Mouse (Mus musculus) cerebellum, adult 18-20 months (tissue): ENCODE measurements around the gene Wdr25.
A peak's percentile ranks its signal among the peaks of the same experiment; 100 is the strongest.

Experiments
- DNase-seq, 2 experiments: peaks; one replicate each; pipeline ENCODE4 v3.0.0; 2021

Gene Wdr25

GRCm38 (mm10) chr12:108938844-108939243 lies 45.4 kb downstream of the Wdr25 start:
- no peak for DNase-seq

DNA sequence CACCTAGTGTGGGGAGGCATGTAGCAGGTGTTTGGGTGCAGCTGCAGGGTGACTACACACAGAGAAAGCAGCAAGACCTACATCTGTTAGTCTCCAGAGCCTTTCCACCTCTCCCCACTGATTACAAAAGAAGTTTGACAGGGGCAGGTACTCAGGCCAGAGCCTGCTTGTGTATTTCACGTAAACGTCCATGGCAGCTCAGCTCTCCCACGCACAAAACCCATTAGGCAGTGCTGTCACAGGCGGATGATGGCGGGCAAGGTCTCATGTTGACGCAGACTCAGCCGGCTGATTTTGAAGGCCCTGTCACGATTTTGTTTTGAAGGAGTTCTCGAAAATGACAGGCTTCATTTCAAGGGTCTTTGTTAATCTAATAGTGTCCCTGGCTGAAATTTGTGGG lies 45.9 kb downstream of the Wdr25 start:
- no peak for DNase-seq

DNA sequence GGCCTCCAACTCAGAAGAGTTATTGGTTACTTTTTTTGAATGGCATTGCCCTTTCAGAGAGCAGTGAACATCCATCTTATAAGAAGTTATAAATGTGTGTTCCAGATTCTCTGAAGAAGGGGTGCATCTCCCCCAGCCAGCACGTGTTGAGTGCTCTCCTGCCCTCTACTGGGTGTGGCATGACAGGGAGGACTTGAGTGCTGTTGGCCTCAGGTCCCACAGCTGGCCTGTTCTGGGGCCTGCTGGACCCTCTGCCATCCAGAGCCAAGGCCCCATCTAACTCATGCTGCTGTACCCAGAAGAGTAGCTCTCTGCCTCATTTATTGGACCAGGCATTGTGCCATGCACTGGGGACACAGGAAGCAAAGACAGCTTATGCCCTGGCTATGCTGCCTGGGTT lies 46.8 kb downstream of the Wdr25 start:
- DNase-seq: no peak

GRCm38 (mm10) chr12:108941282-108941681 lies 47.9 kb downstream of the Wdr25 start:
- no peak for DNase-seq

- no peak for DNase-seq
These were observed 48.9 kb downstream of the Wdr25 start for GRCm38 (mm10) chr12:108942203-108942923.

- DNase-seq: no peak
These were observed 59.6 kb downstream of the Wdr25 start for GRCm38 (mm10) chr12:108953011-108953550.

GRCm38 (mm10) chr12:108953838-108954237 lies 60.4 kb downstream of the Wdr25 start:
- DNase-seq: peak; percentile 23 to 25

DNA sequence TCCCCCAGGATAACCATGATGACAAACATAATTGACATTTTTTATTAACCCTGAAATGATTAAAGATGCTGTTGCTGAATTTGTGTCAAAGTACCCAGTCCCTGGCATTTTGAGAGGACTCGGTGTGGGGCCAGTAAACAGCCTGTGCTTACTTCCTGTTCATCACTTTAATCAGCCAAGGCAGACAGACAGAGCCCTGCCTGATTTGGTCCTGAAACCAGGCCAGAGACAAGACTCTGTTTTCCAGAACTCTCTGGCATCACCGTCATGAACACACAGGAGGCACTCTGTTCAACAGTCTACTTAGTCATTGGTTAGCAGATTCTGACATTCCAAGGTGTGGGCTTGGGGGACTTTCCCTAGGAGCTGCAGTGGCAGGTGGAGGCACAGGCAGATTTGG lies 61.0 kb downstream of the Wdr25 start:
- DNase-seq: no peak

DNA sequence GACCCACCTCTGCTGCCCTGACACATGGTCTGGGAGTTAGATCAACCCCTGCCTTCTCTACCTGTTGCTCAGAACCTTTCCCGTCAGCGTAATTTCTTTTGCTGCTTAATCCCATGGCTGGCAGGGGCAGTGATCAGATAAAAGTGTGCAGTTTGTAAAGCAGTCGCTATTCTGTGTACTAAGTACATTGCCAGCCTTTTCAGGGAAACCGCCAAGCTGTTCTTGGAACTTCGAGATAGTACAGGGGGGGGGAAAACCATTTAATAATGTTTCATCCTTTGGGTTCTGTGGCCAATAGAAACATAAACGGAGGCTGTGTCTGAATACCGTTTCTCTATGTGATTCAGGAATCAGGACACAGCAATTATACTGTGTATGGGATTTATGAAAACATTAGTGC lies 65.1 kb downstream of the Wdr25 start:
- no peak for DNase-seq

- DNase-seq: no peak
These were observed 65.7 kb downstream of the Wdr25 start for GRCm38 (mm10) chr12:108958991-108959638.

GRCm38 (mm10) chr12:108959639-108960219 lies 66.3 kb downstream of the Wdr25 start:
- peak in 1 of 2 experiments; percentile 14 for DNase-seq

- peak; percentile 57 to 62 for DNase-seq
These were observed 66.8 kb downstream of the Wdr25 start for GRCm38 (mm10) chr12:108960225-108960624.

GRCm38 (mm10) chr12:108967631-108968030 lies 74.2 kb downstream of the Wdr25 start:
- DNase-seq: no peak

- no peak for DNase-seq
These were observed 74.6 kb downstream of the Wdr25 start for GRCm38 (mm10) chr12:108968031-108968430.

DNA sequence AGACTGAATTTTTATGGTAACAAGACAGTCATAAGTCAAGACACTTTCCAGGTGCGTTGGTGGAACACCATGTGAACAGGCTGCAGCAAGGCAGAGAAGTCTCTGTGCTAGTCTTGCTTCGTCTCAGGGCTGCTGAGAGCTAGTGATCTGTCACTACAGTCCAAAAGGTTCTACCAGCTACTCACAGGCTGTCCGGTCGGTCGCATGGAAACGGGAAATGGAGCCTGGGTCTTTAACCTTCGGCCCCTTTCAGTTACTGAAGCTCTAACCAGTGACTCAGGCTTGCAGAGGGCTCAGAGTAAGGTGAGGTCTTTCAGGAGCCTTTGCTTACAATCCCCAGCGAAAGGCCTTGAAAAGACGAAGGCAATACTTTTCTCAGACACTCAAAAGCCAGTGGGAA lies 78.0 kb downstream of the Wdr25 start:
- no peak for DNase-seq

- no peak for DNase-seq
These were observed 78.8 kb downstream of the Wdr25 start for GRCm38 (mm10) chr12:108972234-108972633.

DNA sequence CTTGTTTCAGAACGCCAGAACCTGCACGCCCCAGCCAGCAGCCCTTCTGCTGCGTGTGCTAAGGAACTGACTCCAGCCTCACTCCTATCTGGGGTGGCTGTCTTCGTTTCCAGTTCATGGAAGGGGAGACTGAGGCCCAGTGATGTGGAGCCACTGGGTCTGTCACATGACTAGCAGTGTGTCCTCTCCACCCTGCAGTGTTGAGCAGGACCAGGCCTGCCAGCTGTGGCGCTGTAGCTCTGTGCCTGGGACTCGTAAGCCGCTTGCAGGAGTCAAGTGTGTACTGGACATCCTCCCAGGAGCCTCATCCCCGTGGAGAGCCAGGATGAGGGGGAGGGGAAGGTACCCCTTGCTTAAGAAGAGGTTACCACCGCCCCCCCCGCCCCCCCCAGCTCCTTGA lies 86.5 kb downstream of the Wdr25 start:
- peak in 1 of 2 experiments; percentile 13 for DNase-seq

GRCm38 (mm10) chr12:108981941-108982683 lies 88.7 kb downstream of the Wdr25 start:
- no peak for DNase-seq

DNA sequence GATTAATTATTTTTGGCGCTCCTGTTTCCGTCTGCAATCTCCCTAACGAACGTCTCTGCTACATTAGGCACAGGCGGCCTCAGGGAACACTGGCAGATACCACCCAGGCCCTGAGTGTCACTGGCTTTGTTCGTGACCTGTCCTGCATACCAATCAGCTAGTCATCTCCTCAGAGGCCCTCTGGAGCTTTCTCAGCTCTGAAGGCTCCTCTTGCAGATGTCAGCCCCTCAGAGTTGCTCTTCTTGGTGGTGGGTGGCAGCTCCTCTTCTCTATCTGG lies 89.2 kb downstream of the Wdr25 start:
- DNase-seq: no peak

DNA sequence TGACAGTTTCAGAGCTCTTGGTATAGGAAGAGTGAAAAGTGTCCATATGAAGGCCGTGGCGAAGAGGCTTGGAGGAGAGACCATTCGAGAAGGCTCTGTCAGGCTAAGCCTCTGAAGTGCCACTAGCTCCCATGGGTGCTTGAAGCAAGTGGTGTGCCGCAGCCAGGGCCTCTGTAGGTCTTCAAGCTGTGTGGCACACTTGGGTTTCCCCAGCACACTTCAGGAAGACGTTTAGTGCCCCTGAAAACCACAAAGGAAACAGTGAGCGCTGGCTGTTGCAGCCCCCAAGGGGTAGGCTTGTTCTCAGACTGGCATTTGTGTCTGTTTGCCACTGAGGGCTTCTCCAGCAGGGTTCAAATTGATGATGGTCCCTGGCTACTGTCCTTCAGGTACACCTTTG lies 90.1 kb downstream of the Wdr25 start:
- DNase-seq: no peak

GRCm38 (mm10) chr12:108984471-108984870 lies 91.0 kb downstream of the Wdr25 start:
- DNase-seq: no peak

- no peak for DNase-seq
These were observed 91.6 kb downstream of the Wdr25 start for GRCm38 (mm10) chr12:108985025-108985424.

DNA sequence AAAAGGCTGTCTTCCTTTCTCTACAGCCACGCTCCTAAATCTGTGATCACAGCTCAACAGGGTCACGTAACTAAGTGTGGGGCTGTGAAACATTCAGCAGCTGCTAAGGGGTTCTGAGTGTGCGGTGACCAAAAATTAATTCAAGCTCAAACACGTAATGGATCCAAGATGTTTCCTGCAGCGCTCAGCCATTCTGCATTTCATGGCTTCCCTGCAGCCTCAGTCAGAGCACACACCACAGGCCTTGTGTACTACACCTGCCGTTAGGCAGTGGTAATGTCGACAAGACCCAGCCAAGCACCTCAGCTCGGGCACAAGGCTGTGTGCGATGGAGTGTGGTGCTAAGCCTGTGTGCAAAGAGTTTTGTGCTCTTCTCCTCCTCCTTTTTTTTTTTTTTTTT lies 94.0 kb downstream of the Wdr25 start:
- DNase-seq: no peak

- no peak for DNase-seq
These were observed 97.0 kb downstream of the Wdr25 start for GRCm38 (mm10) chr12:108990425-108990824.
